Comparison of ENCODE assay signal across 8 mouse cellular contexts in genomic region chr19:7269290-7270044, GRCm38 (mm10). TPM values are rescaled to one million over a fixed set of nuclear protein-coding genes. Genes with fewer than 3 reads are reported as not detected.
DNase-seq lines count a peak whose midpoint lies in the region; ATAC-seq lines count a peak whose summit lies in the region.

No protein-coding gene starts in this region.

- no peaks in the 10 kb centered on the region for H3K9me3 ChIP-seq in lung, embryonic 15.5 days
- H3K9me3 ChIP-seq in heart, embryonic 13.5 days = 0 out of 2 replicates have a peak, but pooled peaks cover 4% of the 10 kb centered on the region
- H3K9me3 ChIP-seq in liver, embryonic 15.5 days (replicated peaks) = no peaks in the 10 kb centered on the region

- peaks cover 13% of the 10 kb centered on the region for H3K36me3 ChIP-seq in lung, embryonic 15.5 days
- peaks cover 46% of the 10 kb centered on the region for H3K36me3 ChIP-seq in heart, embryonic 13.5 days
- H3K36me3 ChIP-seq in liver, embryonic 15.5 days (replicated peaks) = 0 out of 2 replicates have a peak, but pooled peaks cover 5% of the 10 kb centered on the region

- peak overlapping the region; percentile 76 for H3K9ac ChIP-seq in lung, embryonic 15.5 days
- peak overlapping the region; percentile 95 for H3K9ac ChIP-seq in heart, embryonic 13.5 days
- H3K9ac ChIP-seq in liver, embryonic 15.5 days = peak overlapping the region; percentile 35; the same call in 1 of the 2 replicates

- peaks cover 51% of the 10 kb centered on the region for H3K4me1 ChIP-seq in lung, embryonic 15.5 days
- H3K4me1 ChIP-seq in heart, embryonic 13.5 days = peaks cover 51% of the 10 kb centered on the region
- peaks cover 40% of the 10 kb centered on the region for H3K4me1 ChIP-seq in liver, embryonic 15.5 days (replicated peaks)

- peak overlapping the region; percentile 26; the same call in 1 of the 2 replicates for H3K27ac ChIP-seq in lung, embryonic 15.5 days
- H3K27ac ChIP-seq in heart, embryonic 13.5 days (replicated peaks) = peak overlapping the region; percentile 97
- no peak overlapping the region for H3K27ac ChIP-seq in liver, embryonic 15.5 days (replicated peaks)

- ATAC-seq in lung, embryonic 15.5 days (ENCODE audit: borderline replicate concordance, extremely low read depth, low FRiP score, low TSS enrichment) = no peak
- no peak for ATAC-seq in heart, embryonic 13.5 days (ENCODE audit: extremely low read depth, insufficient number of reproducible peaks, low FRiP score, low TSS enrichment)
- ATAC-seq in liver, embryonic 15.5 days (ENCODE audit: insufficient read depth) = no peak
- ATAC-seq in megakaryocyte progenitor cell, adult 5-6 weeks (replicated peaks; ENCODE audit: poor library complexity) = no peak
- no peak for ATAC-seq in activated CD4-positive, CD25-positive, alpha-beta regulatory T cell, adult 4 months

- peak overlapping the region; percentile 75 for H3K4me3 ChIP-seq in lung, embryonic 15.5 days
- peak overlapping the region; percentile 82 for H3K4me3 ChIP-seq in heart, embryonic 13.5 days
- H3K4me3 ChIP-seq in liver, embryonic 15.5 days (replicated peaks) = peak overlapping the region; percentile 62

- DNase-seq in lung, adult 18-20 months = no peak
- DNase-seq in cerebellum, postnatal 25 days = peak; percentile 32 to 68
- DNase-seq in right cerebral cortex, postnatal 36 days (ENCODE audit: low spot score in 2 of 2) = no peak

- WGBS in lung, embryonic 15.5 days = 11% methylated on average over 11 of the region's 11 CpGs
- WGBS in heart, embryonic 13.5 days = 12% methylated on average over 11 of the region's 11 CpGs
- 19% methylated on average over 11 of the region's 11 CpGs for WGBS in liver, embryonic 15.5 days (ENCODE audit: insufficient replicate concordance)

- H3K4me2 ChIP-seq in lung, embryonic 15.5 days = peak overlapping the region; percentile 94
- peak overlapping the region; percentile 88 for H3K4me2 ChIP-seq in heart, embryonic 13.5 days
- peak overlapping the region; percentile 92 for H3K4me2 ChIP-seq in liver, embryonic 15.5 days

- H3K27me3 ChIP-seq in lung, embryonic 15.5 days = no peaks in the 10 kb centered on the region
- H3K27me3 ChIP-seq in heart, embryonic 13.5 days (replicated peaks) = no peaks in the 10 kb centered on the region
- H3K27me3 ChIP-seq in liver, embryonic 15.5 days = peaks cover 55% of the 10 kb centered on the region

RNA-seq across cellular contexts. Expression of gene Rcor2, which starts 2.3 kb away (rescaled TPM):
- polyA plus RNA-seq in lung, embryonic 15.5 days (2015; fragmentation: Nextera tagmentation; extraction: Ambion mirVana) = 9.7 and 12.4 TPM in 2 replicates
- polyA plus RNA-seq in heart, embryonic 13.5 days (2015; fragmentation: Nextera tagmentation; extraction: Ambion mirVana) = 12.7 and 16.5 TPM in 2 replicates
- 1.1 and 1.3 TPM in 2 replicates for polyA plus RNA-seq in liver, embryonic 15.5 days (2015; fragmentation: Nextera tagmentation; extraction: Ambion mirVana)
- total RNA-seq in megakaryocyte progenitor cell, adult 5-6 weeks (2015) = 0.99 and 1.2 TPM in 2 replicates
- 1.2 and 2.7 TPM in 2 replicates for total RNA-seq in megakaryocyte progenitor cell, adult 5-6 weeks (2017)
- not detected for polyA plus RNA-seq in activated CD4-positive, CD25-positive, alpha-beta regulatory T cell, adult 4 months (2017; shearing (Covaris generic))

RNA-seq across cellular contexts. Expression of gene Naa40, which starts 28.5 kb away (rescaled TPM):
- 55.1 and 61.5 TPM in 2 replicates for polyA plus RNA-seq in lung, embryonic 15.5 days (2015; fragmentation: Nextera tagmentation; extraction: Ambion mirVana)
- polyA plus RNA-seq in heart, embryonic 13.5 days (2015; fragmentation: Nextera tagmentation; extraction: Ambion mirVana) = 51.0 and 52.1 TPM in 2 replicates
- 25.0 and 25.4 TPM in 2 replicates for polyA plus RNA-seq in liver, embryonic 15.5 days (2015; fragmentation: Nextera tagmentation; extraction: Ambion mirVana)
- total RNA-seq in megakaryocyte progenitor cell, adult 5-6 weeks (2015) = 49.8 and 57.5 TPM in 2 replicates
- total RNA-seq in megakaryocyte progenitor cell, adult 5-6 weeks (2017) = 47.1 and 51.8 TPM in 2 replicates
- polyA plus RNA-seq in activated CD4-positive, CD25-positive, alpha-beta regulatory T cell, adult 4 months (2017; shearing (Covaris generic)) = 10 to 100 TPM; 28.0 to 29.3 TPM

RNA-seq across cellular contexts. Expression of gene Cox8a, which starts 52.1 kb away (rescaled TPM):
- 793 and 848 TPM in 2 replicates for polyA plus RNA-seq in lung, embryonic 15.5 days (2015; fragmentation: Nextera tagmentation; extraction: Ambion mirVana)
- polyA plus RNA-seq in heart, embryonic 13.5 days (2015; fragmentation: Nextera tagmentation; extraction: Ambion mirVana) = 1,676 and 1,958 TPM in 2 replicates
- 485 and 535 TPM in 2 replicates for polyA plus RNA-seq in liver, embryonic 15.5 days (2015; fragmentation: Nextera tagmentation; extraction: Ambion mirVana)
- 599 and 622 TPM in 2 replicates for total RNA-seq in megakaryocyte progenitor cell, adult 5-6 weeks (2015)
- total RNA-seq in megakaryocyte progenitor cell, adult 5-6 weeks (2017) = 549 and 714 TPM in 2 replicates
- polyA plus RNA-seq in activated CD4-positive, CD25-positive, alpha-beta regulatory T cell, adult 4 months (2017; shearing (Covaris generic)) = 100 to 1,000 TPM; 387 to 411 TPM

Comparison
In these comparisons a context has a peak if more than half of its experiments do, and no peak if none do; other contexts are left out.
1. H3K9ac ChIP-seq: peak in every context shown above with its lines; median percentile 95 in heart, embryonic 13.5 days; 76 in lung, embryonic 15.5 days; 35 in liver, embryonic 15.5 days.
2. DNase-seq: peak in cerebellum, postnatal 25 days (2 of 2); none in lung, adult 18-20 months (0 of 2) and right cerebral cortex, postnatal 36 days (0 of 2).
3. Peak in every context shown above with its lines, with median percentiles within 50 percentile points of each other: H3K4me2 ChIP-seq and H3K4me3 ChIP-seq.